Mouse (Mus musculus) spleen, adult 10 weeks (tissue): ENCODE data around the gene Olfr138. TPM values are rescaled to one million over a fixed set of nuclear protein-coding genes. Genes with fewer than 3 reads are reported as not detected.

Source experiments
- polyA plus RNA-seq: library from polyadenylated mRNA; stranded (reverse); fragments of 350-450 nt; fragmentation: Illumina TruSeq; extraction: RNeasy Lipid Tissue Mini Kit (QIAGEN cat#74804); gene quantifications from one replicate; pipeline ENCODE4 v1.2.3, GENCODE M21; 2015; ENCODE audit warnings: low replicate concordance; ENCODE audit not compliant: insufficient read depth

Olfr138 gene
- not detected for polyA plus RNA-seq

GRCm38 (mm10) chr17:38260735-38261134, at the start of gene Olfr138:
Gene Olfr138, plus strand, starts transcription at chr17:38261035.

GRCm38 (mm10) chr17:38307470-38307869, 46.6 kb downstream of the Olfr138 start, which contains the start of gene Olfr137:
Gene Olfr137, minus strand, starts transcription at chr17:38307570.

Other genes with a start within 250 kb of the Olfr138 start
- not detected for gene Olfr129, start 201.0 kb upstream of the Olfr138 start, polyA plus RNA-seq
- gene Olfr130, start 197.1 kb upstream of the Olfr138 start, polyA plus RNA-seq: not detected
- not detected for gene Olfr131, start 172.3 kb upstream of the Olfr138 start, polyA plus RNA-seq
- not detected for gene Olfr132, start 126.5 kb upstream of the Olfr138 start, polyA plus RNA-seq
- not detected for gene Olfr133, start 115.8 kb upstream of the Olfr138 start, polyA plus RNA-seq
- gene Olfr134, start 89.6 kb upstream of the Olfr138 start, polyA plus RNA-seq: not detected
- gene Olfr135, start 56.7 kb upstream of the Olfr138 start, polyA plus RNA-seq: not detected
- gene Olfr137, start 46.5 kb downstream of the Olfr138 start, polyA plus RNA-seq: not detected
- gene Olfr136, start 68.8 kb downstream of the Olfr138 start, polyA plus RNA-seq: not detected
- gene Esp36, start 159.2 kb downstream of the Olfr138 start, polyA plus RNA-seq: not detected